Mouse (Mus musculus) midbrain, embryonic 15.5 days (tissue): ENCODE data around the gene Zfp950. TPM values are rescaled to one million over a fixed set of nuclear protein-coding genes. Genes with fewer than 3 reads are reported as not detected.
"Not testable (repeated sequence)": the region's sequence is repeated elsewhere in the genome, so short reads cannot be mapped to it uniquely, and the experiment has no call there.

Source experiments
- ATAC-seq: fragments of 200-750 bp; cut with Nextera tagmentation; replicated peaks from 2 replicates; pipeline ENCODE4 v1.8.0; 2017; ENCODE audit warnings: moderate TSS enrichment
- H3K27ac ChIP-seq: fragments of 300-500 bp; sonication (generic); 2 replicates; pipeline ENCODE4 v1.5.1; 2015; ENCODE audit warnings: mild to moderate bottlenecking, inconsistent platforms
- H3K27me3 ChIP-seq: fragments of 300-500 bp; sonication (generic); replicated peaks from 2 replicates; pipeline ENCODE4 v1.6.1; 2015; ENCODE audit warnings: inconsistent platforms
- H3K36me3 ChIP-seq: fragments of 300-500 bp; sonication (generic); replicated peaks from 2 replicates; pipeline ENCODE4 v1.6.1; 2015; ENCODE audit warnings: inconsistent platforms
- H3K4me1 ChIP-seq: fragments of 300-500 bp; sonication (generic); 2 replicates; pipeline ENCODE4 v1.6.1; 2015; ENCODE audit warnings: inconsistent platforms
- H3K4me2 ChIP-seq: fragments of 300-500 bp; sonication (generic); 2 replicates; pipeline ENCODE4 v1.6.1; 2015; ENCODE audit warnings: inconsistent platforms, mild to moderate bottlenecking, moderate library complexity
- H3K4me3 ChIP-seq: fragments of 300-500 bp; sonication (generic); 2 replicates; pipeline ENCODE4 v1.5.1; 2015; ENCODE audit warnings: mild to moderate bottlenecking, inconsistent platforms
- H3K9ac ChIP-seq: fragments of 300-500 bp; sonication (generic); 2 replicates; pipeline ENCODE4 v1.6.1; 2015; ENCODE audit warnings: mild to moderate bottlenecking, inconsistent platforms
- H3K9me3 ChIP-seq: fragments of 300-500 bp; sonication (generic); 2 replicates; pipeline ENCODE4 v1.6.1; 2016; ENCODE audit warnings: inconsistent platforms
- WGBS: fragments of 180-500 bp; shearing (Covaris S2); methylation state at CpG from one replicate; pipeline ENCODE4 v1.1.7; 2015; ENCODE audit warnings: mixed read lengths; 5-methylcytosine and 5-hydroxymethylcytosine counted together
- polyA plus RNA-seq: library from polyadenylated mRNA; unstranded; fragments of >200 nt; fragmentation: Nextera tagmentation; extraction: Ambion mirVana; gene quantifications from 2 replicates; pipeline ENCODE4 v1.2.1, GENCODE M21; 2015

Zfp950 gene
- polyA plus RNA-seq: 46.3 and 48.5 TPM in 2 replicates

DNA sequence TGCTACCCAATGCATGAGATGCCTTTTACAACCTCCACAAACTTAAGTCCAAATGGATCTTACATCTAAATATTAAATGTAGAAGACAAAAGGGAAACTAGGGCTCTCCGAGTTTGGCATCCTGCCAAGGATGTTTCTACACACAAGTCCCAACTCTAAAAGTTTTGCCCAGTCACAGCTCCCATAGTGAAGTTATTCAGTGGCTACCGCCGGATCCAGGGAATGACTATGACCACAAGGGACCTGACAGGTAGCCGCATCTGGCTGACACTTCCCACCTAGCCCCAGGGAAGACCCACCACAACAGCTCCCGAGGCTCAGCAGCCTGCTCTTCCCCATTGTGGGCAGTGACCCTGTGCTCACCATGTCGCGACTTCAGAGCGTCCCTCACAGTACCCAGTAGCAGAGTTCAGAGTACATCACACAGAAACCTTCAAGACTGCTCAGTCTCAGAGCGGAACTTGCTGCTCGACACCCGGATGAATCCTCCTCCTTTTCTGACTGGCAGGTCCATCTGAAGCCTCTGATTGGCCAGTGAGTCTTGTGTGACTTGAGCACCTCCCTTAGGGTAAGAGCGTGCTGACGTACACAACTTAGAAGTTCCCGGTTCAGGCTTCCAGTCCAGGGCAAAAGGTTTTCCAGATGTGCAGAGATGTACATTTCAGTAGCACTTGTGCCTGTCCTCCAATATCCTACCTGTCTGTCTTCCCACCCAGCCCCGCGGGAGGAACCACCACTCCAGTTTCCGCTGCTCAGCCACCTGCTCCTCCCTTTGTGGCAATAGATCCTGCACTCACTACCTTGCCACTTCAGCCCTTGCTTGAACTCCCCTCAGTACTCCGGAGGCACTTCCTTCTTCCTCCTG is at the start of gene Zfp950:
Gene Zfp950, minus strand, starts transcription at position 499 of the 865 bp plus-strand sequence.
- peak; percentile 100 for ATAC-seq
- no peaks in the 10 kb centered on the region for H3K36me3 ChIP-seq
- 1% methylated on average over 18 of the region's 18 CpGs for WGBS
- peak within 1 kb of the TSS; percentile 87 for H3K9ac ChIP-seq
- H3K9me3 ChIP-seq: no peaks in the 10 kb centered on the region
- H3K4me2 ChIP-seq: peak within 1 kb of the TSS; percentile 87
- H3K4me1 ChIP-seq: peaks cover 24% of the 10 kb centered on the region
- H3K27ac ChIP-seq: peak within 1 kb of the TSS; percentile 63
- H3K27me3 ChIP-seq: no peaks in the 10 kb centered on the region
- H3K4me3 ChIP-seq: peak within 1 kb of the TSS; percentile 82

DNA sequence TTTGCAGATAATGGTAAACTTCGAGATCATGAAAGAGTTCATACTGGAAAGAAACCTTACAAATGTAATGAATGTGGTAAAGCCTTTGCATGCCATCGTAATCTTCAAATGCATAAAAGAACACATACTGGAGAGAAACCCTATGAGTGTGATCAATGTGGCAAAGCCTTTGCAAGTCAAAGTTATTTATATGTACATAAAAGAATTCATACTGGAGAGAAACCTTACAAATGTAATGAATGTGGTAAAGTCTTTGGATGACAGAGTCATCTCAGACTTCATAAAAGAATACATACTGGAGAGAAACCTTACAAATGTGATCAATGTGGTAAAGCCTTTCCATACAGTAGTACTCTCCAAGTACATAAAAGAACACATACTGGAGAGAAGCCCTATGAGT is 43.0 kb upstream of the Zfp950 start, which contains the start of gene Gm6020:
Gene Gm6020, plus strand, starts transcription at position 301 of the 400 bp plus-strand sequence.
- H3K27me3 ChIP-seq, ATAC-seq, H3K36me3 ChIP-seq, H3K9me3 ChIP-seq, H3K9ac ChIP-seq, H3K4me1 ChIP-seq, H3K4me2 ChIP-seq, H3K4me3 ChIP-seq, H3K27ac ChIP-seq: not testable (repeated sequence)
- WGBS: 87% methylated on average over 2 of the region's 2 CpGs

DNA sequence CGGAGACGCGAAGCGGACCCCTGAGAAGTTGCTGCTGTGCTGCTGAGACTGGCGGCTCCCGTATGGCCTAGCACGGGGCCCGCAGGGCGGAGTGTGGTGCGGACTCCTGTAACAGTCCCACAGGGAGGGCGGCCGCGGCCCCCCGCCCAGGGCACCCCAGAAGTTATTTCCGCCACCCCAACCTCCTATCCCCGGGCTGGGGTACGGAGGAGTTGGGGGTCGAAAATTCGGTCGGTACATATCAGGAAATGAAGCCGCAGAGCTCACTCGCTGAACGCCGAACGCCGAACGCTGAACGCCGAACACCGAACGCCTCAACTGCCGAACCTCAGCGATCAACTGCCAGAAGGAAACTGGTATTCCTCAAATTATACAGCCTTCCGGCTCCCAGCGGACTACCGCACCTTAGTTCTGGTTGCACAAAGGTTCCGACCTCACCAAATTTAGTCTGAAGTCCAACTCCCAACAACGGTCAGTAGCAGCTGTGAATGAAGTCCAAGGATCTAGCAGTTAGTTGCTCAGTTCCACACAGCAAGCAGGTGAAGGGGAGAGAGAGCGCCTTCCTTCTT is 35.2 kb upstream of the Zfp950 start, which contains the start of gene Gm7102:
Gene Gm7102, minus strand, starts transcription at position 554 of the 569 bp plus-strand sequence.
- Histone ChIP-seq H3K9me3 (no peaks in the 10 kb centered on the region), H3K27me3 (no peaks in the 10 kb centered on the region), H3K4me3 (peak within 1 kb of the TSS; percentile 34), H3K36me3 (no peaks in the 10 kb centered on the region), H3K4me2 (peak within 1 kb of the TSS; percentile 49), H3K9ac (no peak within 1 kb of the TSS), H3K27ac (no peak within 1 kb of the TSS), H3K4me1 (no peaks in the 10 kb centered on the region)
- 28% methylated on average over 39 of the region's 39 CpGs for WGBS
- ATAC-seq: no peak

DNA sequence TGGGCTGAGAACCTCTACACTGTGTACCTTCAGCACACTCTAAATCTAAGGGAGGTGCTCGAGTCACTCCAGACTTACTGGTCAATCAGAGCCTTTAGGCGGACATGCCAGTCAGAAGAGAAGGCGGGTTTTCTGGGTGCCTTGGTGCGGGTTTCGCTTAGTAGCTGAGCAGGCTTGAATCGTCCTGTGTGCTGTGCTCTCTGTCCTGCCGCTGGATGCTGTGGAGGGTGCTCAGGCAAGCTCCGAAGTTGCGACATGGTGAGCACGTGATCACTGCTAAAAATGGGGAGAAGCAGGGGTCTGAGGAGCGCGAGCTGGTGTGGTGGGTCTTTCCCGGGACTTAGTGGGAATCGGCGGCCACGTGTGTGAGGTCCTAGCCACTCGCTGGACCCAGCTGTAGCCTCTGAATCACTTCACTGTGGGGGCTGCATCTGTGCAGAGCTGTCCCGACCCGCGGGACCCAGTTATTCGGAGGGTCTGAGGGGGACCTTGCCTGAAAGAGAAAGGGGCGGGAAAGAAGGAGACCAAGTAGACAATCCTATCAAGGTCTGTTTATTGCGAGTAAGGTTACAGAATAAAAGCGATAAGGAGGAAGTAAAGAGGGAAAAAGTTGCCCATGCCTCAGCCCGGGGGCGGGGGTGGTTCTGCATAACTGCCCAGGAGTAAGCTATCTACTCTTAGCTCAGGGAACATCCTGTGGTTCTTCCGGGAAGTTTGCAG is 11.2 kb upstream of the Zfp950 start:
- H3K4me1 ChIP-seq: peaks cover 11% of the 10 kb centered on the region
- ATAC-seq: peak; percentile 79
- WGBS: 5% methylated on average over 27 of the region's 27 CpGs

DNA sequence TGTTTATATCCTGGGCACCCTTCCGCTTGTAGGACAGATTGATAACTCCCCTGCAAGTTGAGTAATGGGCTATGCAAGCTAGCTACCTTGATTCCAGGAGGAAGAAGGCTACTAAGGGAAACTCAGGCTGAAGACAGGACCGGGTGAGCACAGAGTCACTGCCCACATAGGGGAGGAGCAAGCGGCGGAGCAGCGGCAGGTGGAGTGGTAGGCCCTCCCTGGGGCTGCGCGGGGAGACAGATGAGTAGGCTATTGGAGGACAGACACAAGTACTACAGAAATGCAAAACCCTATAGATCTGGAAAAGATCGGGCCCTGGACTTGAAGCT is 10.7 kb upstream of the Zfp950 start:
- Histone ChIP-seq H3K27ac (no peak overlapping the region), H3K27me3 (no peaks in the 10 kb centered on the region), H3K4me1 (peaks cover 11% of the 10 kb centered on the region), H3K9me3 (no peaks in the 10 kb centered on the region), H3K4me2 (peak overlapping the region; percentile 87), H3K9ac (peak overlapping the region; percentile 48), H3K36me3 (no peaks in the 10 kb centered on the region), H3K4me3 (peak overlapping the region; percentile 44)
- ATAC-seq: peak; percentile 73; the same call in 1 of the 2 replicates
- WGBS: 5% methylated on average over 8 of the region's 8 CpGs

More for the DNA sequence above, 11.2 kb upstream of the Zfp950 start:
- Histone ChIP-seq H3K27me3 (no peaks in the 10 kb centered on the region), H3K9ac (peak overlapping the region; percentile 48), H3K4me3 (peak overlapping the region; percentile 44), H3K4me2 (peak overlapping the region; percentile 87), H3K27ac (no peak overlapping the region), H3K36me3 (no peaks in the 10 kb centered on the region), H3K9me3 (no peaks in the 10 kb centered on the region)

DNA sequence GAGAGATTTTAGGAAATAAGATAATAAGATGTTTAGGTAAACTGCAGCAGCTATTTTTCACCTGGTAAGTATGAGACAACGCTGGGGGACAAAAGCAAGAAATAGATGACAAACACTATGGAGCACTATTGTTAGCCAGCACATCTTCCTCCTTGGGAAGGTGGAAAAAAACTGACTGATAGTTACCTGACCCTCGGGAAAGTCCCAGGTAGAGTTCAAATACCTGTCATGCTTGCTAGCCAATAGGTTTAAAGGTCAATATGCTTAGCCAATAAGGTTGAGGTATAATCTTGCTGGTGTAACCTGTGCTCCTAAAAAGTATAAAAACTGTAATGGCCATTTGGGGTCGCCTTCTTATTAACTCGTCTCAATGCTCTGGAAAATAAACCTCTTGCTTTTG is 659 bp upstream of the Zfp950 start:
- peak overlapping the region; percentile 87 for H3K4me2 ChIP-seq
- H3K36me3 ChIP-seq: no peaks in the 10 kb centered on the region
- H3K9ac ChIP-seq: peak overlapping the region; percentile 87
- WGBS: 20% methylated on average over 4 of the region's 4 CpGs
- no peaks in the 10 kb centered on the region for H3K9me3 ChIP-seq
- H3K27me3 ChIP-seq: no peaks in the 10 kb centered on the region
- H3K4me3 ChIP-seq: peak overlapping the region; percentile 82
- peaks cover 24% of the 10 kb centered on the region for H3K4me1 ChIP-seq
- no peak for ATAC-seq
- peak overlapping the region; percentile 63; the same call in 1 of the 2 replicates for H3K27ac ChIP-seq

DNA sequence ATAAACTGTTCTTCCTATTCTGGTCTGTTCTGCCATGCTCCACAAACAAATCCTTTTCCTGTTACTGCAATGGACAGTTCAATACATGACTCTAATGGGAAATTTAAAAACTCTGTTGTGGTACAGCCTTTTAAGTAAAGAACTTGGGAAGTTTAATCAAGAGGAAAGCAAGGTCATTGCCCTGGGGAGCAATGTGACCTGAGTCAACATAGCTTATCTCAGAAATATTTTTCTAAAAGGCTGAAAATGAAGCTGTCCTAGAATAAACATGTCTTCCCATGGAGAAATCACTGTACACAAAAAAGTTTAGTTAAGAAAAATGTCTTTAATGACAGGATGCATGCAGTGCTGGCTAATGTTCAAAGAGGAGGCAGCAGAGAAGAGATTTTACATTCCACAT is 2.0 kb downstream of the Zfp950 start:
- H3K27me3 ChIP-seq: no peaks in the 10 kb centered on the region
- no peak overlapping the region for H3K27ac ChIP-seq
- no peak for ATAC-seq
- no peaks in the 10 kb centered on the region for H3K9me3 ChIP-seq
- H3K36me3 ChIP-seq: no peaks in the 10 kb centered on the region
- no peak overlapping the region for H3K9ac ChIP-seq
- no peak overlapping the region for H3K4me3 ChIP-seq
- no peak overlapping the region for H3K4me2 ChIP-seq
- peaks cover 24% of the 10 kb centered on the region for H3K4me1 ChIP-seq

DNA sequence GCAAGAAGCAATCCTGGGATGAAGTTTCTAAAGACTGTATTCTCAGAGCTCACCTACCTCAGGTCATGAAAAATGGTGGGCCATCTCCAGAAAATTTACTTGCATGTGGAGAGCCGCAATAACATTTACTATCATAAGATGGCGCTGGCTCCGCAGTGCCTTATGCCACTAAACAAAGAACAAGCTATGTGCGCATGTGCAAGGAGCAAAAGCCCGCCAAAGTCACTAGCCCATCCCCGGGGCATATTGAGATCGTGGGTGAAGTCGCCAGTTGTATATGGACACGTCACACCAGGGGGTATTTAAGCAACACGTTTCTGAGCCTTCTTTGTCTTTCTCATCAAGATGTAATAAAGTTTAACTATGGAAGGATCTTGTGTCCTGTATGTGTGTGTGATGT is 9.5 kb downstream of the Zfp950 start:
- ATAC-seq: no peak
- Histone ChIP-seq H3K9ac (no peak overlapping the region), H3K4me1 (no peaks in the 10 kb centered on the region), H3K4me2 (no peak overlapping the region), H3K27me3 (no peaks in the 10 kb centered on the region), H3K27ac (no peak overlapping the region), H3K36me3 (0 out of 2 replicates have a peak, but pooled peaks cover 5% of the 10 kb centered on the region), H3K9me3 (no peaks in the 10 kb centered on the region), H3K4me3 (no peak overlapping the region)
- 92% methylated on average over 10 of the region's 10 CpGs for WGBS

DNA sequence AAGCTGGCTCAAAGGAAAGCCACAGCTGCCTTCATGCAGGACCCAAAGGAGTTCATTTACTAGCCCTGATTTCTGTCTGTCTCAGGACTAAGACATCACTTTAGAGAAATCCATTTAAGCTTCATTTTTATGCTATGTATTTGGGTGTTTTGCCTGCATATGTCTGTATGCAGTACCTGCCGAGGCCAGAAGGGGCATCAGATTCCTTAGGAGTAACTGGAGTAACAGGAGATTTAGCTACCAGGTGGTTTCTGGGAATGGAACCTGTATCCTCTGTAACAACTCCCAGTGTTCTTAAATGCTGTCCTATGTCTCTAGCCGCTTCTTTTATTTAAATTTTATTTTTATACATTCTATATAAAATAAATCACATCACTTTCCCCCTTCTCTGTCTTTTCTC is 30.5 kb downstream of the Zfp950 start:
- H3K9me3 ChIP-seq: no peaks in the 10 kb centered on the region; the same call in 1 of the 2 replicates
- no peaks in the 10 kb centered on the region for H3K4me1 ChIP-seq
- no peak overlapping the region for H3K9ac ChIP-seq
- H3K27ac ChIP-seq: no peak overlapping the region
- H3K36me3 ChIP-seq: no peaks in the 10 kb centered on the region
- no peak for ATAC-seq
- no peaks in the 10 kb centered on the region for H3K27me3 ChIP-seq
- 59% methylated on average over 2 of the region's 2 CpGs for WGBS
- H3K4me2 ChIP-seq: no peak overlapping the region
- no peak overlapping the region for H3K4me3 ChIP-seq

DNA sequence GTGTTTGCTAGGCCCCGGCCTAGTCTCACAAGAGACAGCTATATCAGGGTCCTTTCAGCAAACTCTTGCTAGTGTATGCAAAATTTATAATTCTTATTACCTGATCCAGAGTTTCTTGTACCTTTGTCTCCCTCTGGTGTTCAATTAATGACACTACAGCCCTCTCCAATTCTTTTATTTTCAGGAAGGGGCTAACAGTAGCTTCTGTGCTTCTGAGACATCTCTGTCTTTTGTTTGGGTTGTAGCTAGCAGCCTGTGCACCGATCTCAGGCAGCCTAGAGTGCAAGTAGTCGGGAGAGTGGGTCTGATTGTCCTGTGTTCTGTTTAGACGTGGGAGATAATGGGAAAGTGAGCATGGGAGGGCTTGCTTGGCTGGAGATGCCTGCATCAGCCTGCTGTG is 42.9 kb downstream of the Zfp950 start:
- WGBS: 20% methylated on average over 4 of the region's 4 CpGs
- Histone ChIP-seq H3K27me3 (no peaks in the 10 kb centered on the region), H3K9ac (no peak overlapping the region; the same call in 1 of the 2 replicates), H3K36me3 (no peaks in the 10 kb centered on the region), H3K4me1 (0 out of 2 replicates have a peak, but pooled peaks cover 2% of the 10 kb centered on the region), H3K4me2 (no peak overlapping the region), H3K27ac (no peak overlapping the region), H3K9me3 (no peaks in the 10 kb centered on the region), H3K4me3 (no peak overlapping the region)
- no peak; the same call in 1 of the 2 replicates for ATAC-seq

DNA sequence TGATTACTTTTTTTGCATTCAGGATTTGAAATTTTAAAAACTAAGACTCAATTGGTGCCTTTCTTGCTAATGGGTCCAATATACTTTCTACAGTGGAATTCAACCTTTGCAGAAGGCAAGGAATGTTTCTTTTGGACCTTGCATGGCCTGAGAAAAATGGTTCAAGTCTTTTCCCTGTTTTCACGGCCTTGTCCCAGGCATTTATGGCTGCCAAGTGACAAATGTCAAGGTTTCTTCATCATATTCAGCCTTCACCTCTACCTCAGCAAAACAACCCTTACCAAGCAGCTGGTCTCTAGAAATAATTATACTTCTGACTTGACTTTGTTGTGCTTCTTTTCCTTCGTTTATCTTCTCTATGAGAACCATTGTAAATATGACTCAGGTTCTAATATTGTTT is 43.9 kb downstream of the Zfp950 start:
- Histone ChIP-seq H3K4me3 (no peak overlapping the region), H3K27ac (no peak overlapping the region), H3K27me3 (no peaks in the 10 kb centered on the region), H3K9me3 (no peaks in the 10 kb centered on the region), H3K4me2 (no peak overlapping the region), H3K4me1 (0 out of 2 replicates have a peak, but pooled peaks cover 2% of the 10 kb centered on the region), H3K9ac (no peak overlapping the region), H3K36me3 (no peaks in the 10 kb centered on the region)
- ATAC-seq: no peak
- WGBS: 86% methylated on average over 2 of the region's 2 CpGs

DNA sequence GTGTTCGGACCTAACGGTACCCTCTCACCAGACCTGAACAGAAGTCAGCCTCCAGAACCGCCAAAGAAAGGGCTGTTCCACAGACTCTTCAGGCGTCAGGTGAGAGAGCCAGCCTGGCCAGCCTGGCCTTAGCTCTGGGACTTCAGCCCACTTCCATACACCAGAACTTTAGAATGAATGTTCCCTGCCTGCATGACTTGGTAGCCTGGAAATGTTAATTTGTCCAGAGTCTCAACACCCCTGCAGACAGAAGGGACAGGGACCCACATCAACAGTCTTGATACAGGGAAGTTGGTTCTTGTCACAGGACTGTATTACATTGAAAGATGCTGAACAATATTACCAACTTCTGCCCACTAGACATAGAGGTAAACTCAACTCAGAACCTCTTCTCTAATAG is 50.1 kb downstream of the Zfp950 start:
- no peaks in the 10 kb centered on the region for H3K27me3 ChIP-seq
- no peak overlapping the region for H3K4me2 ChIP-seq
- H3K4me1 ChIP-seq: no peaks in the 10 kb centered on the region
- H3K4me3 ChIP-seq: no peak overlapping the region
- H3K27ac ChIP-seq: no peak overlapping the region
- ATAC-seq: no peak
- H3K36me3 ChIP-seq: no peaks in the 10 kb centered on the region; the same call in 1 of the 2 replicates
- no peak overlapping the region for H3K9ac ChIP-seq
- H3K9me3 ChIP-seq: no peaks in the 10 kb centered on the region
- WGBS: 96% methylated on average over 4 of the region's 4 CpGs
